Mouse (Mus musculus) fat pad, adult 2 months (tissue): ENCODE results near the gene Tpx2.

Experiments used
- DNase-seq: peaks from one replicate; pipeline ENCODE4 v3.0.0-alpha.2; 2011; ENCODE audit warnings: low read depth, low spot score; ENCODE audit errors: extremely low read depth

Gene Tpx2

DNA sequence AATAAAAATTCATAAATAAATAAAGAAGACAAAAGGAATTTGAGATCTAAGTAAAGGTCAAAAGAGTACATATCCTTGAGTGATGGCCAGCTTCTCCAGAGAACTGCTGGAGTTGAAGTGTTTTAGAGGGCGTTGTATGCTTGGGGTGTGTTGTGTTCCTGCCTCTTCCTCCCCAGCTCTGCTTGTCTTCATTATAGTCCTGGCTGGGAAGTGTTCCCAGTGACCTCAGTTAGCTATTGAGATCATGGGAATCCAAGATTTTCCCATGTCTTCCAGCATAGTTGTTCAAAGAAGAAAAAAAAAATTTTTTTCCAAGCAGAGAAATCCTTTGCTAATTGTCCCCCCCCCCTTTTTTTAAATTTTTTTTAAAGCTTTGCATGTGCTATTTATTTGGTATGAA, 14.1 kb downstream of the Tpx2 start:
- no peak for DNase-seq

DNA sequence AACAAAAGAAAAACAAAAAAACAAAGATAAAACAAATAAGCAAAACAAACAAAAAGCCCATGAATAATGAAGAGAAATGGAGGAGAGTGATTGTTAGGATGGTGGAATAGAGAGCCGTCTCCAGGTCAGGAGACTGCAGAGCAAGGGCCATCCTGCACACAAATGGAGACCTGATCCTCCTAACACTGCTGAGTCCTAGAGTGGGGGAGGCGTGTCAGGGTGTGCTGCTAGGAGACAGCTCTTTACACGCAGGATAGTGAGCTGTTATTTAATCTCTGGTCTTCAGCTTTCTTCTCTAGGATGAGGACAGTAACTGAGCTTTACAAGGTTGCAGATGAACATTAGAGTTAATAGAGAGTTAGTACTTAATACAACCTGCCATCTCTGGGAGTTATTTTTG, 14.9 kb downstream of the Tpx2 start:
- no peak for DNase-seq

DNA sequence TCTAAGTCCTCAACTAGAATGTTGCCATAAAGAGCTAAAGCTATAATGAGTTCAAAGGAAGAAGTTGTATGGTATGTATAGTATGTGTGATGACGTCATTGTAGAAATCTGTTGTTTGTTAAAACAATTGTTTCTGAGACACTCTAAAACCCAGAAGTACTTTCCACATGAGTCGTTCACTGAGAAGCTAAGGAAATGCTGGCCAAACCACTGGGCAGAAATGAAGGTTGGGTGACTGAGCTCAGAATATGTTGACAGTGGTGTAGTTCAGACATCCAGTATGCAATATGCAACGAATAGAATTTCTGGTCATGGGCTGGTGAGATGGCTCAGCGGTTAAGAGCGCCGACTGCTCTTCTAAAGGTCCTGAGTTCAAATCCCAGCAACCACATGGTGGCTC, 15.6 kb downstream of the Tpx2 start:
- no peak for DNase-seq

- DNase-seq, result no peak
These were observed 30.5 kb downstream of the Tpx2 start for GRCm38 (mm10) chr2:152878239-152878638.

DNA sequence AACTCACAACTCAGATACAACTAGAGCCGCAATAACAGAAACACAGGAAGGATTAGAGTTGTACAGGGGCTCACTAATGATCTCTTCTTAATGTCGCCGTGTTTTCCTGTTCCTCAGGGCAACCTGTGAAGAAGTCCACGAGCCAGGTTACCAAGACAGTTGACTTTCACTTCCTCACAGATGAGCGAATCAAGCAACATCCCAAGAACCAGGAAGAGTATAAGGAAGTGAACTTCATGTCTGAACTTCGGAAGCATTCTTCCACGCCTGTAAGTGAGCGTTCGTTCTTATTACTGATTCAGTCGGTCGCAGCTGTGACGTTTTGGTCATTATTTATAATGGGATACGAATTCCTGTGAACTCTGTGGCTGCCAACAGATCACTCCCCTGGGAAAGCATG, 33.1 kb downstream of the Tpx2 start:
- DNase-seq, result no peak

DNA sequence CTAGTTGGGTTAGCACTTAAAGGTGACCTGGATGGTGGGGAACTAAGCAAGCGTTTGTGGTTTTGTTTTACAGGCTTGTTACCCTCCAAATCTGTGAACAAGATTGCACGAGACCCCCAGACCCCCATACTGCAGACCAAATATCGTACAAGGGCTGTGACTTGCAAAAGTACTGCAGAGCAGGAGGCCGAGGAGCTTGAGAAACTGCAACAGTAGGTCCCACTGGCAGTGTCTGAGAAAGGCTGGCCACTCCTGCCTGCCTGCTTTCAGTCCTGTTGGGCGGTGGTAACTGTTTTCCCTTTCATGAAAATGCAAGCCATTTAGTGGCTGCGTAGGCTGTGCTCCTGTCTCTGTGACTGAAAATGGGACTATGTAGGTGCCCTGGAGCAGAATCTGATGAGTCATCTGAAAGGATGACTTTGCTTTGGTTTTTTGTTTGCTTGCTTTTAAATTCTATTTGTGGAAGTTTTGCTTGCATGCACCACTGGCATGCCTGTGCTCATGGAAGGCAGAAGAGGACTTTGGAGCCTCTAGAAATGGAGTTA, 36.4 kb downstream of the Tpx2 start:
- no peak for DNase-seq

DNA sequence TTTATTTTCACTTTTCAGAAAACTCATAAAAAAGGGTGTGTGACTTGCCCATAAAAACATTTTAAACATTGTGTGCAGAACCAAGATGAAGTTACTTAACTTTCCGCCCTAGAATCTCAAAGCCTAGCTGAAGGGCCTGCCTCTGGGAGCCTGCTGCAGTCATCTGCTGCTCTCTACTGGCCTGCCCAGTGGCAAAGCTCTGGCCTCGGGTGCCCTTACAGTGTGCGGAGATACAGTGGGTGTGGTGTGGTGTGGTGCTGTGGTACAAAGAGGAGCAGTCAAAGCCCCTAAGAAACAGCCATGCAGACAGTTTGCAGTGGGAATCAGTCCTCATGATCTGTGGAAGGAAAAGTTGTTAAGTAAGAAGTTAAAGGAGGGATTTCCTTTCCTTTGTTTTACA, 39.5 kb downstream of the Tpx2 start:
- DNase-seq, result no peak

- no peak for DNase-seq
These were observed 41.0 kb downstream of the Tpx2 start for GRCm38 (mm10) chr2:152888774-152889173.

DNA sequence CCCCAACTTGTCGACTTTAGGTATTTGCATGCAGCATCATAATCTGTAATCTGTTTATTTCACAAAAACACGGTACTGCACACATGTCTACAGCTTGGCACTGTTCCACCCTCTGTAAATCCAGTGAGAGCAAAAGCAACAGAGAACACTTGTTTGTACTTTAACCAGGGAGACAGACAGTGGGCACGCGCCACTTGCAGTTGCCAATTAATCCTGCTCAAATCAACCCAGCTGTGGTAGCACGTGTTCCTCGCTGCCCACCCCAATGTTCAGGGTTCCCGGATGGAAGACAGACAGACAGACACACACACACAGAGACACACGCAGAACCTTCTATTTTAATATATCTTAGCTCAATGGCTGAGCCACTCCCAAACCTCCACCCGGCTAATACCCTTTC, 48.1 kb downstream of the Tpx2 start:
- DNase-seq, result no peak

- DNase-seq, result no peak
These were observed 49.2 kb downstream of the Tpx2 start for GRCm38 (mm10) chr2:152896926-152897325.

DNA sequence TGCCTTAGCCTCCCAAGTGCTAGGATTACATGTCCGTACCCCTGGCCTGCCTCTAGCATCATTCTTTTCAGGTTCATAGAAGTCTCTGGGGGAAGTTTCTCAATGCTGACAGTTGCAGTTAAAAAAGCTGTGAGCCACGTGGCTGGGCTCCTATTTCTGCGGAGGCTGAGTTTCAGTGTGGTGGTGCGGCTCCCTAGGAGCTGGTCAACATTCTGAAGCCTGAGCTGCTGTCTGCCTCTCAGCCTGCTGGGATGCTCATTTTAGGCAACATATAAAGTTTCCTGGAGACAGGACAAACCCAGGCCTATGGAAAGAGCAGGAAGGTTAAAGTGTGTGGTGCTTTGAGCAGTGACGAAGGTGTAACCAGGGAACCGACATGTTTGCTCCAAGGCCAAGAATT, 51.2 kb downstream of the Tpx2 start:
- no peak for DNase-seq

- DNase-seq, result no peak
These were observed 53.5 kb downstream of the Tpx2 start for GRCm38 (mm10) chr2:152901296-152901695.

DNA sequence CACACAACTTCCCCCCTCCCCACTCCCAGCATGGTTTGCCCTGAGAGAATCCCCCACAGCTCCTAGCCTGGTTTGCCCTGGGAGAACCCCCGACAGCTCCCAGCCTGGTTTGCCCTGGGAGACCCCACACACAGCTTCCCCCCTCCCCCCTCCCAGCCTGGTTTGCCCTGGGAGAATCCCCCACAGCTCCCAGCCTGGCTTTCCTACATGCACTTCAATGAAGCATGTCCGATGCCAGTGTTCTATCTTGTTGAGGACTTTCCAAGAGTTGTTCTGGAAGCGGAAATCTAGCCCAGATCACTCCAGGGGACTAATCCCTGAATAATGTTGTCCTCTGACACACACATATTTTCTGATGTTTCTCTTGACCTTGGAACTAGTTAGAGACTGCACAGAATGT, 54.9 kb downstream of the Tpx2 start:
- DNase-seq, result no peak

GRCm38 (mm10) chr2:152903586-152903985, 55.8 kb downstream of the Tpx2 start:
- no peak for DNase-seq

GRCm38 (mm10) chr2:152904127-152904643, 56.4 kb downstream of the Tpx2 start:
- DNase-seq, result no peak

DNA sequence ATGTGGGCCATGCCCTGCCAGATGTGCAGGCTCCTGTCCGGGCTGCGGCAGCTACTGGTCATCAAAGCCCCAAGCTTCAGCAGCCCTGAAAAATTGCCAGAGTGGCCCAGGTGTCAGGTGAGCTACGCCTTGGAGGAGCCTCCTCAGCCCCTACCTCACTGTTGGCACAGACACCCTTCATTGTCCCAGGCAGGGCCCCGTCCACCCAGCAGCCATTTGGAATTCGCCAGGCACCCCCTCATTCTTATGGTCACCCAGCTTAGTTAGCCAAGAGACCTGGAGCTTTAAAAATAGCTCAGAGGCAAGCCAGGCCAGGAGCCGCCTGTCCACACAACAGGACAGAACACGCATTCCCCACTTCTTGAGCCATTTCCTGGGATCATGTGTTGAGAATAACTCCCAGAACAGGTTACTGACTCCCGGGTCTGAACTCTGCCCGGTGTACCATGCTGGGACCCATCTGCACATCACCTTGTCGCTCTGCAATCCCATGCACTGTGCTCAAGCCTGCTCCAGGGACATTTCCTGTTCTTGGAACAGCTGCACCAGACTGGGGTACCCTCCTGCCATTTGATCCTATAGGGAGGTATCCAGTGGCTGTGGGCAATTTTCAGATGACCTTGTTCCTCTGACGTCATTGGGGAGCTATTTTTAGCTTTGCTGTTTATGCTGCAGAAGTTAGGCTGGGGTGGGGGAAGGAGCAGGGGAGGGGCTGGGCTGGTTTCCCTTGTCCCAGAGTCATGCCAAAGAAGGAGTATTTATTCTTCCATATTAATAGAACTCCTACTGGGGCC, 57.5 kb downstream of the Tpx2 start:
- no peak for DNase-seq

DNA sequence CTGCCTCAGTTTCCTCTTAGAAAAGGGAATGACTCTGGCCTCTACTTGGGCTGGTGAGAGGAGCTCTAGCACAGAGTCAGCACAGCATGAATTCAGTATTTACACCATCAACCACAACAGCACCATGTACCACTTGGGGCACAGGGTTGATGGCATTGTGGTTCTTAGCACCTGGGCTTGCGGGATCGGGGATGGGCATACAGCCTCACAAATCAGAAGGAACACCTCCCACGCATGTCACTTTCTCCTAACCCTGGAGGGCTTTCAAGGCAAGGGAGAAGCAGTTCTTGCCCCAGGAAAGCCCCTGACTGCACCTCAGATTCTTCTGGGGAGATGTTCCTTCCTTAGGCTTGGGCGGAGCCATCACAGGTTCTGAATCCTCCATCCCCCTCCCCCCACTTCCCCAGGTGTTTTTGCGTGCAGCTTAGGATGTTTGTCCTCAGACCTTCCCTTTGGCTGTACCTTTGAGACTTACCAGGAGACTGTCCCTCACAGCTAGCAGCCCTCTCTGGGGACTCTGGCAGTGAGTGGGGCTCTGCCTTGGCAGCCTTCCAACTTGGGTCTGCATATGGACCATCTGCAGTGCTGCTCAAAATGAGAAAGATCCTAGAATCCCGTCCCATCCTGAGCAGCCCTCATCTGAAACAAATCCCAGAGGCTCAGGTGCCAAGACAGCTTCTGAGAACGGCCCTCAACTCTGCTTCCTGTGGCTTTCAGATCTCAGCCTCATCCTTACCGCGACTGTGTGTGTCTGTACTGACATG, 58.7 kb downstream of the Tpx2 start:
- no peak for DNase-seq

DNA sequence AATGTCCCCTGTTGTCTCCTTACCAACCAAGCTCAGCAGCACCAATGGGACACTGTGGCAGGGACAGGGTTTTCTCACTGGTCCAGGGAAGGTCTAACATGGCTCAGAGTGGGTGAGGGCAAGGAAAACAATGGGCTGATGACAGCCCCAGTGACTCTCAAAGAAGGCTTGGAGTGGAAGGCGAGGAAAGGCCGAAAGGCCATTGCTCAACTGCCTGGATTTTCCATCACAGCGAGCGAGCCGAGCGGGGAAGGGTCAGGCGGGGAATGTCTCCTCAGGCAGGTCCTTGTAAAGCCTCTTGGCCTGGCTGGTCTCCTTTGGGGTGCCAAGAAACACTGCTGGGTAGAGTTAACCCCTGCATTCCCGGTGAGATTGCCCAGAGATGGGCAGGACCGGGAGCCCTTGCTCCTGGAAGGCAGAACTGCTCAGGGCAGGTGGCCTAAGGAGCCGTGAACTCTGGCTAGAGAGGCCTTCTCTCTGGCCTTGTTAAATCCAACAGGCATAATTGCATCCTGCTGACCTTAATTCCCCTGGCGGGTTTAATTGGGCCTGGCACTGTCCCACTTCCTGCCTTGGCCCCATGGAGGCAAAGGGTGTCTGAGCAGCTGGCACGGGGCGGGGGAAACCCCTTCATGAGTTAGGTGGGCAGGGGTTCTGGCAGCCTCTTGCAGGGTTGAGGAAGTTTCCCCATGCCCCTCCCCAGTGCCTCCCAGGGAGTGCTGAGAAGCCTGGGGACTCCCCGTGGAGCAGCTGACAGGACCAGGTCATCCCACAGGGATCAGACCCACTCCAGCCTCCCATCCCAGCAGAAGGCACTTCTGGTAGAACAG, 59.6 kb downstream of the Tpx2 start:
- DNase-seq, result no peak

DNA sequence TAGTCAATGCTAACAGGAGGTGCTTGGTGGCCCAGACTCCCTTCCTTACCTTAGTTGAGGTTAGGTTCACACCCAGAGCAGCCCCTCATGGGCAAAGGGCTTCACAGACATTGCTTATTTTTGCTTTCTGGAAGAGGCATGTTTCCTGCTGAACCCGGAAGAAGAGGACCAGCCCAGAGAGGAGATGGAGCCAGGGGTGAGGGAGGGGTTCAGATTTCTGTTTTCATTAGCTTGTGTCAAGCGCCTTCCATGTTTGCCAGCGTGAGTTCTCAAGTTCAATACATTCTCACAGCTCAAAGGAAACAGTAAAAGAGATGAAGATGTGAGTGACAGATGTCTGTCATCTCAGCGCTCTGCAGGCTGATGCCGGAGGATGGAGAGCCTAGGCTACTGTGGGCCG, 62.1 kb downstream of the Tpx2 start:
- DNase-seq, result no peak

DNA sequence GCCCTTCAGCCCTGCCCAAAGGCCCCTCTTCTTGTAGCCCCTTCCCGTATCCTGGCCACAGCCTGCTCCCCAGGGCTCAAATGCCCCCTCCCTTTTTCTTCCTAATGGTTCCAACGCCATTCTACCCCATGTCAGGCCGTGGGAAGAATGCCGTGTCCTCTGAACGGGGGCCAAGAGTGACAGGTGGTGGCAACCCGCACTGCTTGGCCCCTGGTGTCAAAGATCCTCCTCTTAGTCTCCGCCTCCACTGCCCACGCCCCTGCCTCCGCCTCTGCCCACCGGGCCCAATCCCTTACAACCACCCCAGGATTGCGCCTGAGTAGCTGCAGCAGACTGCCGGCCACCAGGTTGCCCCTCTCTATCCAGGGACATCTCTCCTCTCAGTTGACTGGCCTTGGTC, 63.3 kb downstream of the Tpx2 start, which contains the start of gene Mylk2:
Mylk2 (plus strand) TSS at position 322 of the 400 bp plus-strand sequence.
- no peak for DNase-seq

DNA sequence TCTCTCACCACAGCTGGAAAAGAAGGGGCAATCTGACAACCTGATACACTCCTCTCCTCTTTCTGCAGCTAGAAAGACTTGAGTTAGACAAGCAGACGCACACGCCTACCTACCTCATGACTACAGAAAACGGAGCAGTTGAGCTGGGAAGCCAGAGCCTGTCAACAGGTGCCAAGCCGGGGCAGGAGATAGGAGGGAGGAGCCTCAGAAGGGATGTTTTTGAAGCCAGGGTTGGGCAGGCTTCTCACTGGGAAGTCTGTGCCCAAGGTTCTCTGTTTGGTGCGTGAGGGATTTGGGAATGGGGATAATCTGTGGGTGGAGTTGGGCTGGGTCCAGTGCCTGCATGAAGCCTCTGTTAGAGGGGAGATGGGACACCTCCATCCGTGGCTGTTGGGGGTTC, 63.7 kb downstream of the Tpx2 start:
- no peak for DNase-seq
